Mouse (Mus musculus) stomach, postnatal 0 days (tissue): ENCODE data around the gene Polr2i. TPM values are rescaled to one million over a fixed set of nuclear protein-coding genes. Genes with fewer than 3 reads are reported as not detected.
"Not testable (repeated sequence)": the region's sequence is repeated elsewhere in the genome, so short reads cannot be mapped to it uniquely, and the experiment has no call there.

Source experiments
- ATAC-seq: fragments of 200-750 bp; cut with Nextera tagmentation; 2 replicates; pipeline ENCODE4 v1.8.0; 2017; ENCODE audit not compliant: low FRiP score, low TSS enrichment
- DNase-seq: peaks from one replicate; pipeline ENCODE4 v3.0.0-alpha.2; 2016; ENCODE audit warnings: low spot score
- H3K27ac ChIP-seq: fragments of 300-500 bp; sonication (generic); replicated peaks from 2 replicates; pipeline ENCODE4 v1.5.1; 2014; ENCODE audit warnings: mild to moderate bottlenecking, control low read depth
- H3K27me3 ChIP-seq: fragments of 300-500 bp; sonication (generic); 2 replicates; pipeline ENCODE4 v1.6.1; 2014; ENCODE audit warnings: low read length; ENCODE audit not compliant: control insufficient read depth, insufficient read depth
- H3K36me3 ChIP-seq: fragments of 300-500 bp; sonication (generic); 2 replicates; pipeline ENCODE4 v1.6.1; 2014; ENCODE audit warnings: low read length, mixed read lengths; ENCODE audit not compliant: control insufficient read depth, insufficient read depth
- H3K4me1 ChIP-seq: fragments of 300-500 bp; sonication (generic); replicated peaks from 2 replicates; pipeline ENCODE4 v1.6.1; 2014; ENCODE audit warnings: antibody characterized with exemption; ENCODE audit not compliant: control insufficient read depth, insufficient read depth
- H3K4me2 ChIP-seq: fragments of 300-500 bp; sonication (generic); replicated peaks from 2 replicates; pipeline ENCODE4 v1.6.1; 2014; ENCODE audit warnings: low read depth, mild to moderate bottlenecking, control low read depth, moderate library complexity
- H3K4me3 ChIP-seq: fragments of 300-500 bp; sonication (generic); 2 replicates; pipeline ENCODE4 v1.5.1; 2014; ENCODE audit warnings: low read depth, low read length, control low read depth
- H3K9ac ChIP-seq: fragments of 300-500 bp; sonication (generic); 2 replicates; pipeline ENCODE4 v1.6.1; 2014; ENCODE audit warnings: mild to moderate bottlenecking, low read length, control low read depth, mixed read lengths
- H3K9me3 ChIP-seq: fragments of 300-500 bp; sonication (generic); 2 replicates; pipeline ENCODE4 v1.6.1; 2016; ENCODE audit warnings: low read length; ENCODE audit not compliant: control insufficient read depth
- CTCF ChIP-seq: IDR thresholded peaks from 2 replicates; pipeline ENCODE4 v1.5.1; 2016; ENCODE audit warnings: antibody characterized with exemption, low read depth, mild to moderate bottlenecking, moderate library complexity
- EP300 ChIP-seq: optimal IDR thresholded peaks from 2 replicates; pipeline ENCODE3; 2016; ENCODE audit warnings: antibody characterized with exemption
- WGBS: fragments of 180-500 bp; shearing (Covaris S2); extraction: QIAGEN DNeasy Blood & Tissue Kit; methylation state at CpG from one replicate; pipeline ENCODE4 v1.1.7; 2014; 5-methylcytosine and 5-hydroxymethylcytosine counted together
- polyA plus RNA-seq: library from polyadenylated mRNA; unstranded; fragments of >200 nt; fragmentation: Nextera tagmentation; extraction: Ambion mirVana; gene quantifications from 2 replicates; pipeline ENCODE4 v1.2.1, GENCODE M21; 2015

Gene Polr2i
- polyA plus RNA-seq = 98.2 and 106 TPM in 2 replicates

GRCm38 (mm10) chr7:30231669-30232454, at the start of gene Polr2i, which contains the start of gene Tbcb:
Gene Polr2i (plus strand): TSS chr7:30231948.
Gene Tbcb (minus strand): TSS chr7:30232272.
- H3K4me2 ChIP-seq = peak within 1 kb of the TSS; percentile 77
- ATAC-seq (peak; percentile 96), DNase-seq (peak; percentile 98)
- H3K4me1 ChIP-seq = no peaks in the 10 kb centered on the region; the same call in 1 of the 2 replicates
- no peaks in the 10 kb centered on the region for H3K9me3 ChIP-seq
- TF ChIP-seq CTCF (no peak), EP300 (no peak)
- under 1% methylated on average over 67 of the region's 67 CpGs for WGBS
- H3K4me3 ChIP-seq = peak within 1 kb of the TSS; percentile 71
- peak within 1 kb of the TSS; percentile 79 for H3K9ac ChIP-seq
- 0 out of 2 replicates have a peak, but pooled peaks cover 6% of the 10 kb centered on the region for H3K36me3 ChIP-seq
- peak within 1 kb of the TSS; percentile 93 for H3K27ac ChIP-seq
- H3K27me3 ChIP-seq = no peaks in the 10 kb centered on the region

DNA sequence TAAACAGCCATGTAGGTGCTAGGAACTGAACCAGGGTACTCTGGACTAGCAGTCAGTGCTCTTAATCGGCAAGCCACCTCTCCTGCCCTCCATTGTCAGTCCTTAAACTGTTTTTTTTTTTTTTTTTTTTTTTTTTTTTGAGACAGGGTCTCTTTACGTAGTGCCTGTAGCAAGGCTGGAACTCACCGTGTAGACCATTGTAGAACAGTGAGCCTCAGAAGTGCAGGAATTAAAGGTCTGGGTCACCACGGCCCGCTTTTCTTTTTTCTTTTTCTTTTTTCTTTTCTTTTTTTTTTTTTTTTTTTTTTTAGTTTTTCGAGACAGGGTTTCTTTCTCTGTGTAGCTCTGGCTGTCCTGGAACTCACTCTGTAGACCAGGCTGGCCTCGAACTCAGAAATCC, 48.6 kb upstream of the Polr2i start:
- H3K27me3 ChIP-seq = not testable (repeated sequence)

DNA sequence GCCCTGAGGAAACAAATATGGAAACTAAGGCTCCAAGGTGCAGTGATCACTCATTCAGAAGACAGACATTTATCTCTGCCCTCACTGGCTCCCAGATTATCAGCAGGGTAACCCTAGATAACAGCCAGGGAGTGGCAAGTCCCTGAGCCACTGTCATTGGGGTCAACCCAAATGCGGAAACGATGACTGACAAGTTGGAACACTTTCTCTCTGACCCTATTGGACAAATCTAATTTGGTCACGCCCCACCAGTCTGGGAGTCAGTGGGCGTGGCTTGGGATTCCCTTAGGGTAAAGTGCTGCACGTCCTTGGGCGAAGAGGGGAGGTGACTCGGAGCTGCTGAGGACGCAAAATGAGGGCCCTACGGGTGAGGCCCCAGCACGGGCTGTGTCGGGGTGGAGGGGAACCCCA, 47.9 kb upstream of the Polr2i start, which contains the start of gene Cox7a1:
TSS of gene Cox7a1 (plus strand) at position 266 of the 411 bp plus-strand sequence.
- DNase-seq (peak; percentile 91), ATAC-seq (peak; percentile 85)
- Histone ChIP-seq H3K4me3 (peak within 1 kb of the TSS; percentile 19), H3K27ac (peak within 1 kb of the TSS; percentile 40; the same call in 1 of the 2 replicates), H3K9ac (peak within 1 kb of the TSS; percentile 47; the same call in 1 of the 2 replicates), H3K4me1 (no peaks in the 10 kb centered on the region), H3K36me3 (peaks cover 15% of the 10 kb centered on the region), H3K4me2 (peak within 1 kb of the TSS; percentile 52), H3K9me3 (no peaks in the 10 kb centered on the region), H3K27me3 (no peaks in the 10 kb centered on the region)
- no peak for TF ChIP-seq CTCF
- TF ChIP-seq EP300 = no peak
- 2% methylated on average over 11 of the region's 11 CpGs for WGBS

More for the DNA sequence above, 48.6 kb upstream of the Polr2i start:
- ATAC-seq, H3K4me1 ChIP-seq, H3K9me3 ChIP-seq, H3K4me3 ChIP-seq, H3K9ac ChIP-seq, H3K4me2 ChIP-seq, H3K27ac ChIP-seq, DNase-seq: not testable (repeated sequence)
- 77% methylated on average over 6 of the region's 7 CpGs for WGBS
- peaks cover 12% of the 10 kb centered on the region for H3K36me3 ChIP-seq

DNA sequence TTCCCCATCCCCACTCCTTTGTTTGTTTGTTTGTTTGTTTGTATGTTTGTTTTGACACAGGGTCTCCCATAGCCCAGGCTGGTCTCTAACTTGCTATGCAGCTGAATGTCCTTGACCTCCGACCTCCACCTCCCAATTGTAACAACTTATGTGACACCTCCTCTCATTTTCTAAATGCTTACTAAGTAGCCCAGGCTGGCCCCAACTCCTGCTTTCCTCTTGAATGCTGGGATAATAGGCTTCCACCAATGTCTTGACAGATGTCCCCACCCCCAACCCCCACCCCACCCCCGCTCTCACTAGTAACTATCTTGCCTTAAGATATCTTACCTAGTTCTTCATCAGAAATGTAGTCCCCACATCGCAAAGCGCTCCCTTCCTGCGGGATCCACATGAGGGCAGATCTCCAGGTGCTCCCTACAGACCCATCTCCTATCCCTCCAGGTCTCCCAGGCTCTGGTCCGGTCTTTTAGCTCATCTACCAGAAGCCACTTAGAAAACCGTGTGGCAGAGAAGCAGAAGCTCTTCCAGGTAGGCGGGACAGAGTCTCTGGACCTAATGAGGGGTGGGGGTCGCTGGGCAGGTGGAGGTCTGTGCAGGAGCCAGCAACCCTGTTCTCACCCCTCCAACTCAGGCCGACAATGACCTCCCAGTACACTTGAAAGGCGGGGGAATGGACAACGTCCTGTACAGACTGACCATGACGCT, 47.0 kb upstream of the Polr2i start:
- H3K36me3 ChIP-seq = peaks cover 18% of the 10 kb centered on the region
- H3K9me3 ChIP-seq = no peaks in the 10 kb centered on the region
- H3K4me2 ChIP-seq = 0 out of 2 replicates have a peak overlapping the region, but pooled peaks have one; percentile 52
- DNase-seq (no peak), ATAC-seq (no peak)
- 75% methylated on average over 13 of the region's 13 CpGs for WGBS
- no peaks in the 10 kb centered on the region for H3K4me1 ChIP-seq
- TF ChIP-seq CTCF = no peak
- TF ChIP-seq EP300 = no peak
- no peak overlapping the region for H3K4me3 ChIP-seq
- no peaks in the 10 kb centered on the region for H3K27me3 ChIP-seq
- 0 out of 2 replicates have a peak overlapping the region, but pooled peaks have one; percentile 40 for H3K27ac ChIP-seq
- no peak overlapping the region for H3K9ac ChIP-seq

- H3K36me3 ChIP-seq = peaks cover 34% of the 10 kb centered on the region
- ATAC-seq = no peak
These were observed 43.2 kb upstream of the Polr2i start for GRCm38 (mm10) chr7:30188344-30189115.

More at GRCm38 (mm10) chr7:30188344-30189115, 43.2 kb upstream of the Polr2i start:
- no peaks in the 10 kb centered on the region for H3K27me3 ChIP-seq
- no peaks in the 10 kb centered on the region for H3K9me3 ChIP-seq
- TF ChIP-seq EP300 (no peak), CTCF (no peak)
- H3K9ac ChIP-seq = no peak overlapping the region
- no peak overlapping the region for H3K4me3 ChIP-seq
- H3K27ac ChIP-seq = no peak overlapping the region
- WGBS = 78% methylated on average over 12 of the region's 12 CpGs
- H3K4me1 ChIP-seq = 0 out of 2 replicates have a peak, but pooled peaks cover 5% of the 10 kb centered on the region
- no peak overlapping the region for H3K4me2 ChIP-seq
- no peak for DNase-seq
